Mouse (Mus musculus) spleen, postnatal 14 days (tissue): ENCODE data around the gene Egfr.

Source experiments
- DNase-seq, 2 experiments: peaks; one replicate each; pipeline ENCODE4 v3.0.0; 2021 to 2022; ENCODE audit warnings: low spot score in 2 of 2

The Egfr gene

DNA sequence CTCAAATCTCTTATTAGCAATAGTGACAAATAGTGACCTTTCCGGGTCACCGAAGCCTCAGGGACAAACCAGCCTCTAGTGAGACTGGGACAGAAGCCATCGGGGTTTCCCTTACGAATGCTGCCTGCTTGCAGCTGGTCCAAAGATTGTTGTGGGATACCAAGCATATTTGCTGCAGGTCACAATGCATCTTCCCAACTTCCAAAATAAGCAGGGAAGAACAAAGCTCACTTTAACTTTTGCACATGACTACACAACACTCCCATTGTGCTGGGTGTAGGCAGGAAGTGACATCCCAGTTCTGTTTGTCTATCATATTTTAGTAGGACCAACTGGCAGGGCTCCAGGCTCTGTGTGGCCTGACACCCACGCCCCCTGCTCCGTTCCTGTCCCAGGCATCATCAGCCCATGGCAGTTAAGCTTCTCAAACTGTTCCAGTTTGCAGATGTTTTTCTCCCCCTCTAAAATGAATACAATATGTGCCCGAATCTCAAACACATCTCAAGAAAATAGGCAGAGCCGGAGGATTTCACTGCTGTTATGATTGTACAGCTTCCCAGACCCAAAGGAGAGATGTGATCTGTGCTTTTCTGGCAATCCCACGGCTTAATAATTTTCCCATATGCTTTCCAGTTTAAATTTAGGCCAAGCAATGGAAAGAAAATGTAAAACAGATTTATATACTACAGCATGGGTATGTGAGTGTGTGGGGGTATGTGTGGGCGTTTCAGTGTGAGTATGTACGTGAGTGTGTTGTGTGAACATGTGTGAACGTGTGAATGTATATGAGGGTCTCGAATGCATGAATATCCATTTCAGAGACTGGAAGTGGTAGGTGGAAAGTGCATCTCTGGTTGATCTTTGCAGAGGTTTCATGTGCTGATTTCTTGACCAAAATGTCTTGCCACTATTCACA, 143.7 kb downstream of the Egfr start:
- DNase-seq = no peak

GRCm38 (mm10) chr11:16897681-16898080, 145.7 kb downstream of the Egfr start:
- DNase-seq = no peak

- no peak for DNase-seq
Observed at GRCm38 (mm10) chr11:16900182-16900581, 148.2 kb downstream of the Egfr start.

GRCm38 (mm10) chr11:16900653-16901416, 148.8 kb downstream of the Egfr start:
- DNase-seq = no peak

DNA sequence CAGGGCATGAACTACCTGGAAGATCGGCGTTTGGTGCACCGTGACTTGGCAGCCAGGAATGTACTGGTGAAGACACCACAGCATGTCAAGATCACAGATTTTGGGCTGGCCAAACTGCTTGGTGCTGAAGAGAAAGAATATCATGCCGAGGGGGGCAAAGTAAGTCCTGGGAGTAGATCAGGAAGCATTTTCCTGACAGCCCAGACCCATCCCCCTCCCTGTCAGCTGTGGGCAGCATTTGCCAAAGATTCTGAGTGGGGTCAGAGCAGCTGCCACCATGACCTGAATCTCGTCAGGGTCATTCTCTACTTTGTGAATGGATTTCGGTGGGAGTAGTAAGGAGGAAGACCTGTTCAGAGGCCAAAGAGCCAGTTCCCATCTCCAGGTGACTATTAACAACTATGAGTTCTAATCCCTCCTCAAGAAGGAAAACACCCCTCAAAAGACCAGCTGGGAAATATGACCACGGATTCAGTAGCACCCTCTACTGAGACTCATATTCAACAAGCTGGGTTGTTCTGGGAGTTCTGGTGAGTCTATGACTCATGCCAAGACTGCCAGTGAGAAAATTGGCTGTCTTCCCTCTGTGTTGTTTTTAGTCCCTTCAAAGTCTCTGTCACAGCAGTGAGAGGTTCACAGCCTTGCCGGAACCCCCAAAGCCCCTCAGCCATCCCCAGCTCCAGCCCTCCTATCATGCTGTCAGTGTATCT, 152.5 kb downstream of the Egfr start:
- DNase-seq = no peak

DNA sequence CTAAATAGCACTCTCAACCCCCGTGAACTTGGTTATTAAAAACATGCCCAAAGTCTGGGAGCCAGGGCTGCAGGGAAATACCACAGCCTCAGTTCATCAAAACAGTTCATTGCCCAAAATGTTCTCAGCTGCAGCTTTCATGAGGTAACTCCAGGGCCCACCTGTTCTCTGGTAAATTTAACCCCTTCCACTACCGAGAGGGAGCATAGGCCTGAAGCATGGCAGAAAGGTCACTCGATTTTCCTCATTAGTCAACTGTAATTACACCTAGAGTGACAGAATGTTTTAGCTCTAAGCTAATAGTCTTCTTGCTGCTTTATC, 153.0 kb downstream of the Egfr start:
- no peak for DNase-seq

DNA sequence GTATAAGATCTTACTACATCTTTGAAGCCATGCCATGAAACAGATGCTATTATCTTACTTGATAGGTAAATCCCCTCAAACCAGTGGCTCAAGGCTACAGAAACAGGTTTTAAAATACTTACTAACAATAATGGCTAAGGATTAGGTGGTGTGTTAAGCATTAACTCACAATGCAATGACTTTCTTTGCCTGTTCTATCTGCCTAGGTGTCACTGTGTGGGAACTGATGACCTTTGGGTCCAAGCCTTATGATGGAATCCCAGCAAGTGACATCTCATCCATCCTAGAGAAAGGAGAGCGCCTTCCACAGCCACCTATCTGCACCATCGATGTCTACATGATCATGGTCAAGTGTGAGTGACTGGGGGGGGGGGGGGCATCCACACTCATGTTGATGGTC, 154.5 kb downstream of the Egfr start:
- DNase-seq = no peak

DNA sequence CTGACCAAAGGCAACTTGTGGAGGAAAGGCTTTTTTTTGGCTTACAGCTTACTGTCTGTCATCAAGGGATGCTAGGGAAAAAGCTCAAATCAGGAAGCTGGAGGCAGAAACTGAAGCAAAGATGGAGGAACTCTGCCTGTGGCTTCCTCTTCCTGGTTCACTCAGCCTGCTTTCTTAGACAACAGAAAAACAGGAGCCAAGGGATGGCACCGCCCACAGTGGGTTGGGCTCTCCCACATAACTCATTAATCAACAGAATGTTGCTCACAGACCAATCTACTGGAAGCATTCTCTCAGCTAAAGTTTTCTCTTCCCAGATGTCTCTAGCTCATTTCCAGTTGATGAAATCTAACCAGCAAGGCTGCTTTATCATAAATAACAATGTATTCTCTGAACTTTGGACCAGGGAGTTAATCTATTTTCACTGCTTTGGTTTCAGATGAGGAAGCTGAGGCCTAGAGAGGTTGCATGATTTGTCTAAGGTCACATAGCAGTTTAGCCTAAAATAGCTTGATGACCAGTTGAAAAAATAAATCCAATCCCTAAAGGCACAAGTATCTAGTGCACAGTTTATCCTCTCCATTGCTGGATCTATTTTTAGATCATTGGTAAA, 155.6 kb downstream of the Egfr start:
- DNase-seq = no peak

- DNase-seq = no peak
Observed at GRCm38 (mm10) chr11:16914756-16915155, 162.8 kb downstream of the Egfr start.

DNA sequence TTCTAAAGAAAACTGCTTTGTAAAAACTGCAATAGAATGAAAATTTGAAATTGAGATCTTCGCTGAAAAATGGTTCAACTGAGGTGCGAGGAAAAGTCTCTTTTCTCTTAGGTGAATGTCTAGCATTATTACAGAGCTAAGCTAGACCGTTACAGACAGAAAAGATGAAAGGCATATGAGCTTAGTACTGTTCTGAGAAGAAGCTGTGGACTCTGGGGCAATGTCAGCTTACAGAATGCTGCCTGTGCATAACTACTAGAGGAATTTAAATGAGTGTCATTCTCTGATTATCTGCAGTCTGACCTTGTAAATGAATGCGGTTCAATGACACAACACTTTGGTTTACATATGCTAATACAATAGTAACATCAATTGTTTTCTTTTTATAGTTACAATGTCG, 163.8 kb downstream of the Egfr start:
- no peak for DNase-seq

GRCm38 (mm10) chr11:16917512-16917911, 165.5 kb downstream of the Egfr start:
- no peak for DNase-seq

DNA sequence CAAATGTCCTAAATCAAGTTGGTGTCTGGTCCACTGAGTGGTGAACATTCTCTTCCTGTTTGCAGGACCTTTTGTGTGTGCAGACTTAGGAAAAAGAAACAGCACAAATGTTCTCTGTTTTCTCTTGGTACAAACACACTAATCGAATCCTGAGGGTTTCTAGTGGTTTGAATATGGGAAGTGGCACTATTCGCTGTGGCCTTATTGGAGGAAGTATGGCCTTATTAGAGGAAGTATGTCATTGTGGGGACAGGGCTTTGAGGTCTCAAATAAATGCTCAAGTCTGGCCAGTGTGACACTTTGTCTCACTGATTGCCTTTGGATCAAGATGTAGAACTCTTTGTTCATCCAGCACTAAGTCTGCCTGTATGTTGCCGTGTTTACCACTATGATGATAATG, 180.2 kb downstream of the Egfr start:
- no peak for DNase-seq

- DNase-seq = no peak
Observed at GRCm38 (mm10) chr11:16935577-16936236, 183.7 kb downstream of the Egfr start.

GRCm38 (mm10) chr11:16941103-16941793, 189.2 kb downstream of the Egfr start:
- DNase-seq = no peak

- no peak for DNase-seq
Observed at GRCm38 (mm10) chr11:16941973-16942452, 190.0 kb downstream of the Egfr start.

- DNase-seq = no peak
Observed at GRCm38 (mm10) chr11:16943016-16943415, 191.0 kb downstream of the Egfr start.

DNA sequence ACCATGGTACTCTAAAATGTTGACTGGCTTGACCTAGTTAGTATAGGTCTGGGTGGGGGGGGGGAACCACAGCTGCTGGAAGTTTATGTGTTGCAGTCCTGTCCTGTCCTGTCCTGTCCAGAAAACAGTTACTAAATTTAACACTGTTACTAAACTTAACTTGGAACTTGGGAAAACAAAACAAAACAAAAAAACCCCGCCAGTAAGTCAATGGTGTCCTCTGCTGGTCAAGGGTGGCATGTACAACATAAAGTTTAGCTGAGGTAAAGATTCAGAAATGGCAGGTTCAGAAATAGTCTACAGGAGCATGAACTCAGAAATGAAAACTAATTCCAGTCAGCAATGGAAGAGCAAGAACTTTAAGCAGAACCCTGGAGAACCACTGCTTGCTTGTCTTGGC, 196.8 kb downstream of the Egfr start:
- peak in 1 of 2 experiments; percentile 16 for DNase-seq

DNA sequence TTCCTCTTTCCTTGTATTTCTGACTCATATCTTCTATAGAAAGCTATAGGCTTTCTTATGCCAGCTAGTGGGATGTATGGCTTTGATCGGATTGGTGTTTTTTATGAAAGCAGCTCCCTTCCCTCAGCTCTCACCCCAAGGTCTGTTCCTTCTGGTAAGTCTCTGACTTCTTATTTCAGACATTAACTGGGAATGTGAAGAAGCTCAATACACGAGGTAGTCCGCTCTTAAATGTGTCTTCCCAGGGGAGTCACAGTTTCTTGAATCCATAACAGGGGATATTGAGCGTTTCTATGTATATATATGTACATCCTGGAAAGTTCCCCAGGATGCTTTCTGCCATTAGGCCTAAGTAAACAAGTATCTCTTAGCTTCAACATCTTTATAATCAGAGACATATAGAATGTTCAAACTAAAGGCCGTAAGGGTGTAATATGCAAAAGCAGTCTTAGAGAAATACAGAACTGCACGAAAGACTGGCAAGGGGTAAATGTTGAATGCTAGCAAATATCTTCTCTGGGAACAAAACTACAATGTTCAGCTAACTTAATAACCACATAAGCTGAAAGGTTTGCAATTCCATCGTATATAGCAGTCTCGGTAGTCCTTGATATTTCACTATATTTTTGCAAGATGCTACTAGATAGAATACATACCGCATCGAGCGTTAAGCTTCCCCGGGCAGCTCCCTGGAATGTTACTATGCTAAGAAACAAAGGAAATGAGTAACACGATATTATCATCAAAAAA, 198.4 kb downstream of the Egfr start:
- no peak for DNase-seq

GRCm38 (mm10) chr11:16950976-16951760, 199.2 kb downstream of the Egfr start, which contains the start of gene Fbxo48:
Gene Fbxo48 (plus strand): TSS chr11:16951375.
- DNase-seq = peak; percentile 91 to 93
